Mouse (Mus musculus) fibroblast of lung, adult 2 months (primary cell): ENCODE measurements around the gene Eef2k.

Experiments used
- DNase-seq: peaks from one replicate; pipeline ENCODE4 v3.0.0-alpha.2; 2011; ENCODE audit warnings: low read depth

The Eef2k gene

DNA sequence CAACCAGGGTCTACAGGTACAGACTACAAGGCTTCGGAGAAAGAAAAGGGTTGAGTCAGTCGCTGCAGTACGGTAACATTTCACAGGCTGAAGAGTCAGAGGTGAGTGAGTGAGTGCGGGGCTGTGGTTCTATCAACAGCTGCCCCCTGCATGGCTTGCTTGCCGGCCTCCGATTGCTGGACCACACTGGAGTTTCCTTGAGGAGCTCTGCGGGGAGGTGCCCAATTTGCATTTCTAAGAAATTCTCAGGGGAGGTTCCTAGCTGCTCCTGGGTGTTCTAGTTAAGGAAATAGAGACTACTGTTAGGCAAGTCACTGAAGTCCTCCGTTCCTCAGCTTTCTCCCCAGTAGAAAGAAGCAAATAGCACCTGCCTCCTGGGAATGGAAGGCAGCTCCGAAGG lies 2.1 kb downstream of the Eef2k start:
- DNase-seq = no peak

DNA sequence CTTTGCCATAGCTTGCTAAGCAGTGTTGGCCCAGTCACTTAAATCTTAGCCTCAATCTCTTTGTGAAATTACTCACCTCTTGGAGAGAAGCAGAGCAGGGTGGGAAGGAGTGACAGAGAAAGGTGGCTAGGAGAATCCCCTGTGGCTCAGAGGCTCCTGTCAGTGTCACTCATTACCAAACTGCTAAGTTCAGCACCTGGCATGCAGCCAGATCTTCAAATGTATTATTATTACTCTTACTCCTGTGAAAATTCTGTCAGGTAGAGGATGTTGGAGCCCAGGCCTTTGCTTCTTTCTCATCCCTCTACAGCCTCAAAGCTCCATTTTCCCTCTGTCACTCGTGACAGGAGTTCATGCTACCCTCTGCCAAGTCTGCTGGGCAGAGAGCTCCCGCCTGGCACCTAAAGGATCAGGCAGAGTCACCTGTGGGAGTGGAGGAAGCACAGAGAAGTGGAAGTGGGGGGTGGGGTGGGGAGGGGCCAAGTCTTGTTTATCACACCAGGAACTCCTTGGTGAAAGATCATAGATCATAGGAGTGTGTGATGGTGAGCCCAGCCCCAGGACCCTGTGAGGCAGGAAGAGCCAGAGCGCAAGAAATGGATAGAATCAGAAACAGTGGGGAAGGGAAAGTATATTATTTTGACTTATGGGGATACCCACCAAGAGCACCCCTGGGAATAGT lies 6.3 kb downstream of the Eef2k start:
- DNase-seq = no peak

DNA sequence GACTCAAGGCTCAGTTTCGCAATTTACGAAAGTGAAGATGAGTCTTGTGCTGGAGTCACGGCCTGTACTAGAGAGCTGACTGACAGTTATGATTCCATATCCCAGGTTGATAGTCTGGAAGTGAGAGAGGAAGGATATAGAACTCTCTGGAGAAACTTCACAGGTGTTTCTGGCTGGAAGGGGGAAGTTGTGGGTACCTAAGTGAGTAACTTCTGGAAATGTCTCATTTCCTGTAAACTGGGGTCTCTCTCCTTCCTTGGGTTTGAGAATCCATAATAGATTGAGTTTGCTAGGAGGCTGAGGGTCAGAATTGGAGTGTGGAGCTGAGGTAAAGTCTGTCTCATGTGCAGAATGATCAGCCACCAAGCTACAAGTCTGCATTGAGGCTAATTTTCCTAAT lies 7.5 kb downstream of the Eef2k start:
- DNase-seq = no peak

- DNase-seq = no peak
Observed at GRCm38 (mm10) chr7:120859854-120860253, 17.2 kb downstream of the Eef2k start.

DNA sequence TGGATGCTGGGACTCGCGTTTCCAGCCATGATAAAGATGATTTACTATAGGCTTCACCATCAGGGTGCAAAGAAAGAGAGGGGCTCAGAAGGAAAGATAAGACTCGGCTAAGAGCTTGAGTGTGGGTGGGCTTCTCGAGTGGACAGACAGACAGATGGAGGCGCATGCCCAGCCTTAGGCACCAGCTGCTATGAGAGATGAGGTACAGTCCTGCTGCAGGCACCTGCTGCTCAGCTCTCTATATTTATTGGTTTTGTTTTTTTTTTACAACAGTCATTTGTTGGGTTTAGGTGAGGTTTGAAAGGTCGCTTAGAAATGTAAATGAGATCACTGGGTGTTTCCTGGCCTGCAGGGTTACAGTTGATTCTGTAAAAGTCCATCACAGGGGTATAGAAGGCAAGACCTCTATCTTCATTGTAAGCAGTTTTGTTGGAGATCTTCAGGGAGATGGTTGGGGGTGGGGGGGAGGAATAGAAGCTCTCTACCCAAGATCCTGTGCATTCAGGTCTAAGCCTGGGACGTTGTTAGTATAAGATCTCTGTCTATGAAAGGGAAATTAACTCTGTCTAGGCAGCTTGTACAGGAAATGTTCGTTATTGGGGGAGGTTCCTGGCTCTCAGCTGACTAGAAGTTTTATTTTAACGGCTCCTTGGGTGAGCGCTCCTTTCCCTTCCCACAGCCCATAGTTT lies 18.3 kb downstream of the Eef2k start:
- DNase-seq = no peak

DNA sequence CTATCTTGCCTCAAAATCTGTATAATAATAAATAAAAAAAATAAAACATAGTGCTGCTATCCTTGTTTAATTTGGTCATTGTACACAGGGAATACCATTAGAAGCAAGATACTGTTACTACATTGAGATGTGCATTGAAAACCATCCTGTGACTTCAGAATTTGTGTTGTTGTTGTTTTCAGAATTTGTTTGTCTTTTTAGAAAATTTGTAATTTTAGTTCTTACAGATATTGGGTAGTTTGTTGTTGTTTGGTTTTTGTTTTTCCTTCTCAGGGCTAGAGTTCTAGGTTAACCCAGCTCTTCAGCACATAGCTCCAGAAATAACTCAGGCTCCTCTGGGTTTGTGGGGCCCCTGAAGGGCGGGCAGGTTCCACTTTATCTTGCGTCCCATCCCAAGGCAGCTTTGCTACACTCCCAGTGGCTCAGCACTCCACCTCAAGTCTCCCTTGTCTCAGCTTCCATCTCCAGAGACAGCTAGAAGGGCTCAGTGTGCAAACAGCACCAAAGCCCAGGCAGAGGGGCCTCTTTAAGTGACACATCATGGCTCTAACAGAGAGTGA lies 18.9 kb downstream of the Eef2k start:
- no peak for DNase-seq

DNA sequence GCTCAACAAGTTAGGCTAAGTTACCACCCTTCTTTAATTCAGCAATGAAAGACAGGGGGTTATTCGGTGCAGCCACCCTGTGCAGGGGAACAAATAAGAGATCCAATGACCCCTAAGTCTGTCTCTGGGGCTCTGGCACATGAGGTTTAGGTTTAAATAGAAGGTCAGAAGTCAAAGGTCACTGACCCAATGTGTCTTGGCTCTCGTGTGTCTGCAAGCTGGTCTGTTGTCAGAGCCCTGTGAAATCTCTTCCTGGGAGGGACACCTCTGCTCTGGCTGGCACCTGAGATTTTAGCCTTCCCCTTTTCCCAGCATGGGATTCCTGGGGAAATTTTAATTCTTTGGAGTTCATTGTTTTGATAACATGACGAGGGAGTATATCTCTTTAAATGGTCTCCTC lies 19.6 kb downstream of the Eef2k start:
- DNase-seq = no peak

DNA sequence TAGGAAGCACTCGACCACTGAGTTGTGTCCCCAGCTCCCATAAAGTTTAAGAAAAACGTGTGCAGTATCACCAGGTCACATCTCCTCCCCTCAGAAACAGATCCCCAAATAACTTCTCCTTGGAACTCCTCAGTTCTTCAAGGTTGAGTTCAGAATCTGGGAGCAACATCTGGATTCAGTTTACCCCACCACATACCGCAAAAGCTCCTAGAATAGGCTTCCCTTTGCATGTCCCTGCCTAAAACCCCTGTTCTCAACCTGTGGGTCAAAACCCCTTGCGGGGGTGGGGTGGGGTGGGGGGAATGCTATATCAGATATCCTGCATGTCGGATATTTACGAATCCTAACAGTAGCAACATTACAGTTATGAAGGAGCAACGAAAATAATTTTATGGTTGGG lies 20.0 kb downstream of the Eef2k start:
- no peak for DNase-seq

DNA sequence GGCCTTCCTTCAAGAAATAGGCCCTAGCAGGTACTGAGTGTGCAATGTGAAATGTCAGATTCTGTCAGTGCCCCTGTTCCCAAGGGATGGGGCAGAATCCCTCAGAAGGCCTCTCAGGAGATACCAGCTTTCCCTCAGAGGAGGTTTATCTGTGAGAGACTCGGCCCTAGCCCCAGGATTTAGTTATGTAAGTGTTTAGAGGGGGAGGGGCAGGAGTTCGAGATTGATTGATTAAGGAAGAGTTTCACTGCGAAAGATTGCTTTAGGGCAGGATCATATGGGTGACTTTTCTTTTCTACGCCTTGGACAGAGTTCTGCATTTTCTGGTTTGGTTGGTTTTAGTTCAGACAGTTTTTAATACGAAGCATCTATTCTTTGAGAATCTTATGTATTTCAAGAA lies 20.8 kb downstream of the Eef2k start:
- no peak for DNase-seq

- no peak for DNase-seq
Observed at GRCm38 (mm10) chr7:120865100-120865499, 22.5 kb downstream of the Eef2k start.

DNA sequence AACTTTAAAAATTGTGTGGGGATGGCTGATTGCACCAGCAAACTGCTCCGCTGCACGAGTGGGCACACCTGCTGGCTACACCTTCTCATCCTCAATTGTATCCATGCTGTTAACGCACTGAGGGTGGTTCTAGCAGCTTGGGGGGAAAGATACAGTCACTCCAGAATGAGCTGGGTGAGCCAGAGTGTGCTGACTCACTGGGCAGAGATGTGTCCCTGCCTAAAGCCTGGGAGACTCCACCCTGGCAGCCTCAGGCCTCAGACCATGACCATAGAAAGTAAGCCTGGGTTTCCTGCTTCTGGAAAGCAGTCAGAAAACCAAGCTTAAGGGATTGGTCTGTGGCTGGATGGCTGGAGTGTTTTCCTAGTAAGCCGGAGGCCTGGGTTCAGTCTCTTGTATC lies 23.2 kb downstream of the Eef2k start:
- peak; percentile 81 for DNase-seq

DNA sequence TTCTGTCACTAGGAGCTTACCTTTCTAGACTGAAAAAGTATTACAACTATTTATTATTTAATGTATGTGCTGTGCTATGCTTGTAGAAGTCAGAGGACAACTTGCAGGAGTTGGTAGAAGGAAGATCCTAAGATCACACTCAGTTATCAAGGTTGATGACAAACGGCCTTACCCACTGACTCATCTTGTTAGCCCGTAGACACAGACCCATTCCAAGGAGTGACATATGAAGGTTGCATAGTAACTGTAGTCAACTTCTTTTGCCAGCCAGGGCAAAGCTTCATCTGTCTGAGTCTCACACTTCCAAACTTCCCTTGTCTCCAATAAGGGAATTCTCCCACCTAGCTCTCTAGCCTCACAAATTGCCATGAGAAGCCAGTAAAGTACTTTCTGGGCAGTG lies 24.1 kb downstream of the Eef2k start:
- no peak for DNase-seq

DNA sequence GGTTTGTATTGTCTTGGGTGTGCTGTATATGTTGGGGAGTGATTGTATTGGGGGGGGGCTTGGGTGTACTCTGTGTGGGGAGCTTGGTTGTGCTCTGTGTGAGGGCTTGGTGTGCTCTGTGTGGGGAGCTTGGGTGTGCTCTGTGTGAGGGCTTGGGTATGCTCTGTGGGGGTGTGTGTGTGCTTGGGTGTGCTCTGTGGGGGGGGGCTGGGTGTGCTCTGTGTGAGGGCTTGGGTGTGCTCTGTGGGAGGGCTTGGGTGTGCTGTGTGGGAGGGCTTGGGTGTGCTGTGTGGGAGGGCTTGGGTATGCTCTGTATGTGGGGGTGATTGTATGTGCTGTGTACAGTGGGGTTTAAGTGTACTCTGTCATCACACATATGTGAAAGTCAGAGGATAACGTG lies 25.1 kb downstream of the Eef2k start:
- no peak for DNase-seq

DNA sequence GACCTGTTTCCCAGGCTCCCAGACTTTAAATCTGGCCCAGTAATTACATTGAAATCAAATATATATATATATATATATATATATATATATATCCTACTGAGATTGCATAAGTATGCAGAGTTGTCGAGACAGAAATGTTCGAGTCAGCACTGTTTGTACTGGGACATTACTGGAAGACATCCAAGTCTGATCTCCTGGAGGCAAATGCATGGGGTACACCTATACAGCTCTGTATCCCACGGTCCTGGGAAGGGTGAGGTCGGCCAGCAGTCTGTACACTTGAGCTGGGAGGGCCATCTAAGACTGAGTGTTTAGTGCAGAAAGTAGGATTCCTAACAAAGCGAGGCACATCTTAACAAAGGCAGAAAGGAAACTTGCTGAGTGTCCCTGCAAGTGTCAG lies 27.3 kb downstream of the Eef2k start:
- no peak for DNase-seq

- no peak for DNase-seq
Observed at GRCm38 (mm10) chr7:120870431-120871008, 27.9 kb downstream of the Eef2k start.

GRCm38 (mm10) chr7:120873083-120873482 lies 30.5 kb downstream of the Eef2k start:
- DNase-seq = no peak

GRCm38 (mm10) chr7:120874021-120874420 lies 31.4 kb downstream of the Eef2k start:
- DNase-seq = no peak

DNA sequence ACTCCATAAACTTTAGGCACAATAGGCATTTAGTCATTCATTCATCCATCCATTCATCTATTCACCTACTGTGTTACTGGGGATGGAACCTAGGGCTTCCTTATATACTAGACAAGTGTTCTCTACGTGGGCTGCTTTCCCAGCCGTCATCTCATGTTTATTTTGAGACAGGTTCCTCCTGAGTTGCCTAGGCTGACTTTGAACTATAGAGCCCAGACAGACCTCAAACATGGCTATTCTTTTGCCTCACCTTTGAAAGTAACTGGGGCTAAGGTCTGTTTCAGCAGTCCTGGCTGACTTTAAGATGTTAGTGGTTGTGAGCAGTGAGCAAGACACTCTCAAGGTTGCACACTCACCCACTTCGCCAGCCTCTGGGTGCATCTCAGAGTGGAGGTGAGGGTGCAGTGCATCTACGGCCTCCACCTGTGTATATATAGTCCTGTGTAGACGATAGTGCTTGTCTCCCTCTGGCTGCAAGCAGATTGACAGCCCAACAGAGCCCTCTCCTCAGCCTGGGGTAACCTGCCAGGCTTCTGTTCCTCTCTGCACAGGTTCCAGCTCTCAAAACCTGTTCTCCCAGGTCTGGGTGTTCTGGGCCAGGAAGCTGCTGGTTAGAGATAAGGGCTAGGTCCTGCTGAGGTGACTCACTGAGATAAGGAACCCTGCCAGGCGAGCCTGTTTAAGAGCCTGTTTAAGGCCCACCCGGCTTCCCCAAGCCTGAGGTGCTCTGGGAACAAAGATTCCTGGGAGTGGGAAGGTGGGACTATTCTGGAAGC lies 32.3 kb downstream of the Eef2k start:
- DNase-seq = no peak

DNA sequence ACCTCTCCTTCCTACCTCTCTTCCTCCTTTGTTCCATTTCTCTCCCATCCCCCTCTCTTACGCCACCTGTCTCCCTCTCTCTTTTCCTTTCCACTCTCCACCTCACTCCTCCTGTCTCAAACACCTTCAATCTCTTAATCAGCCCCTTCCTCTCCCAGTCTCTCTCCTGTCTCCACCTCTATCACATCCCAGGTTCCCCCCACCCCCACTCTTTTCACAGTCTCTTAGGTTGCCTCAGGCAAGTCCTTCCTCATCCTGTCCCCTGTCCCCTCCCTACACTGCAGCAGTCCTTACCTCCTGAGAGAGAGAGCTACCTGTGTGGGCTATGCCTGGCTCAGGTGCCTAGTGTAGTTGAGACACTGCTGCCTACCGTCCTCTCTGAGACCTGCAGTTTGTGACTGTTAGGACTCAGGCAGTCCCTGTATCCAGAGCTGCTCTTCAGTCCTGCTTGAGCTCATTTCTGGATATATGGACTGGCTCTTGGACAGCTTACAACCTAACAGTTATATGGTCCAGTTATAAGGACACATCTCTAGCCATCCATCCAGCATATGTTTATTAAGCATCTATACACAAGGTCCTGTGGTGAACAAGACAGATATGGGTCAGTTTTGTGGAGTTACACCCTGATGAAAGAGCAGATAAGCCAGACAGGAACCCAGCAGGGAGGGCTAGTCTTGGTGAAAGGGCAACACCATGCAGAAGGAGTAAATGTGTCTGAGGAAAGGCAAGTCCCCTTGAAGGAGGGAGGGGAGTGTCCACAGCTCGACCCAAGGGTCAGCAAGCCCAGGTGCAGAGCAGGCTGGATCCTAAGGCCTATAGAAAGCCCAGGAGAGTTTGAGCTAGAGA lies 33.1 kb downstream of the Eef2k start:
- DNase-seq = no peak

DNA sequence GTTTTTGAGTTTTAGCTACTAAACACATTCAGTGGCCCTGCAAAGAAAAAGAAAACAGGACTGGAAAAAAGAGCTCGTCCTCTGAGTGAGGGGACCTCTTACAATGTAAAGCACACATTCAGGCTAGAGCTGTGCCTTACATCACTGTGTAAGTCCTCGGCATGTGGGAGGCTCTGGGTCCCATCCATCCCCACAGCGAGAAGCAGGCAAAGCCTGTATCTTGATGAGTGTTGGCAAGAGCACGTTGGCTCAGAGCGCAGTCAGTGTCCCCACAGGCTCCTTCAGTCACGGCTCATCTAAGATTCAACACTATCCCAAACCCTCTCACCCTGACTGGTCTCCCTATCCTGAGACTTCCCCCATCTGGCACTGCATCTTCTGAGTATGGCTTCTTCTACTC lies 35.6 kb downstream of the Eef2k start:
- DNase-seq = no peak

DNA sequence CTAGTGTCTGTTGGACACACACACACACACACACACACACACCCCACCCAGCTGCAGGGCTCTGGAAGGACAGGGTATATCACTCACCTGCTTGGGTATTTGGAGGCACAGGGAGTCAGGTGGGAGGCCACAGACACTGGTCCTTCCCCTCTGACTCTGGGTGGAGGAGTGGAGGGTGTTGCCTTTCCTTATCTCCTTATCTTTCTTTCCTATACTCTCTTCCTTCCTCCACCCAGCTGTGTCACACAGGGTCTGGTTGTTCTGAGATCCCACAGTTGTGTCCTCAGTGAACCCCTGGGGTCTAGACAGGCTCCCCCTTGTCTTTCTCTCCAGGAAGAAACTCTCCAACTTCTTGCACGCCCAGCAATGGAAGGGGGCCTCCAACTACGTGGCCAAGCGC lies 37.3 kb downstream of the Eef2k start:
- no peak for DNase-seq

GRCm38 (mm10) chr7:120880770-120881169 lies 38.1 kb downstream of the Eef2k start:
- DNase-seq = no peak
